Mouse (Mus musculus) E14TG2a.4 (cell line): ENCODE measurements around the gene Fgd6.

ENCODE experiments used
- H3K27me3 ChIP-seq: 2 replicates; pipeline ENCODE4 v1.6.1; 2014; ENCODE audit warnings: low read length, control low read depth; ENCODE audit not compliant: insufficient read depth
- H3K36me3 ChIP-seq: 2 replicates; pipeline ENCODE4 v1.6.1; 2014; ENCODE audit warnings: low read length, control low read depth; ENCODE audit not compliant: insufficient read depth
- H3K4me1 ChIP-seq: replicated peaks from 2 replicates; pipeline ENCODE4 v1.6.1; 2014; ENCODE audit warnings: low read depth, low read length, control low read depth
- H3K4me3 ChIP-seq: replicated peaks from 2 replicates; pipeline ENCODE4 v1.5.1; 2014; ENCODE audit warnings: mild to moderate bottlenecking, low read length
- H3K9me3 ChIP-seq: 2 replicates; pipeline ENCODE4 v1.6.1; 2014; ENCODE audit warnings: low read length, control low read depth
- CTCF ChIP-seq: conservative IDR thresholded peaks from 2 replicates; pipeline ENCODE4 v1.5.1; 2014; ENCODE audit warnings: low read length
- NANOG ChIP-seq: IDR thresholded peaks from 2 replicates; pipeline ENCODE4 v1.6.1; 2014; ENCODE audit warnings: borderline replicate concordance, low read length, mixed read lengths
- POU5F1 ChIP-seq: IDR thresholded peaks from 2 replicates; pipeline ENCODE4 v1.6.1; 2014; ENCODE audit warnings: low read length, borderline replicate concordance

Gene Fgd6

GRCm38 (mm10) chr10:94110834-94111754 lies 75.3 kb downstream of the Fgd6 start:
- TF ChIP-seq CTCF (no peak), NANOG (no peak), POU5F1 (no peak)
- no peaks in the 10 kb centered on the region for H3K9me3 ChIP-seq
- no peaks in the 10 kb centered on the region for H3K4me1 ChIP-seq
- no peaks in the 10 kb centered on the region for H3K36me3 ChIP-seq
- H3K4me3 ChIP-seq, result no peak overlapping the region
- H3K27me3 ChIP-seq, result no peaks in the 10 kb centered on the region

- TF ChIP-seq POU5F1 (no peak), NANOG (no peak)
- H3K4me3 ChIP-seq, result no peak overlapping the region
- no peaks in the 10 kb centered on the region for H3K36me3 ChIP-seq
- no peaks in the 10 kb centered on the region for H3K4me1 ChIP-seq
- H3K27me3 ChIP-seq, result no peaks in the 10 kb centered on the region
- H3K9me3 ChIP-seq, result no peaks in the 10 kb centered on the region
These were observed 76.4 kb downstream of the Fgd6 start for GRCm38 (mm10) chr10:94112207-94112606.

GRCm38 (mm10) chr10:94115893-94116599 lies 80.2 kb downstream of the Fgd6 start:
- Histone ChIP-seq H3K4me1 (no peaks in the 10 kb centered on the region), H3K9me3 (no peaks in the 10 kb centered on the region), H3K36me3 (no peaks in the 10 kb centered on the region), H3K4me3 (no peak overlapping the region), H3K27me3 (no peaks in the 10 kb centered on the region)
- no peak; the same call in 1 of the 2 replicates for TF ChIP-seq CTCF
- no peak for TF ChIP-seq NANOG
- no peak for TF ChIP-seq POU5F1

GRCm38 (mm10) chr10:94116781-94117340 lies 81.1 kb downstream of the Fgd6 start:
- Histone ChIP-seq H3K36me3 (no peaks in the 10 kb centered on the region), H3K4me1 (no peaks in the 10 kb centered on the region), H3K9me3 (no peaks in the 10 kb centered on the region), H3K4me3 (no peak overlapping the region), H3K27me3 (no peaks in the 10 kb centered on the region)
- TF ChIP-seq CTCF (no peak), NANOG (no peak), POU5F1 (no peak)

- no peak for TF ChIP-seq NANOG
- no peak for TF ChIP-seq CTCF
- TF ChIP-seq POU5F1, result no peak
- no peaks in the 10 kb centered on the region for H3K4me1 ChIP-seq
- H3K27me3 ChIP-seq, result no peaks in the 10 kb centered on the region
- H3K4me3 ChIP-seq, result no peak overlapping the region
- H3K36me3 ChIP-seq, result no peaks in the 10 kb centered on the region
- H3K9me3 ChIP-seq, result no peaks in the 10 kb centered on the region
These were observed 82.1 kb downstream of the Fgd6 start for GRCm38 (mm10) chr10:94117916-94118315.

GRCm38 (mm10) chr10:94118993-94119392 lies 83.2 kb downstream of the Fgd6 start:
- Histone ChIP-seq H3K36me3 (no peaks in the 10 kb centered on the region), H3K4me3 (no peak overlapping the region), H3K27me3 (no peaks in the 10 kb centered on the region), H3K9me3 (no peaks in the 10 kb centered on the region), H3K4me1 (no peaks in the 10 kb centered on the region)
- TF ChIP-seq POU5F1, result no peak
- TF ChIP-seq CTCF, result no peak
- no peak for TF ChIP-seq NANOG

GRCm38 (mm10) chr10:94120676-94121075 lies 84.9 kb downstream of the Fgd6 start:
- Histone ChIP-seq H3K27me3 (no peaks in the 10 kb centered on the region), H3K9me3 (no peaks in the 10 kb centered on the region), H3K4me3 (no peak overlapping the region), H3K4me1 (no peaks in the 10 kb centered on the region), H3K36me3 (no peaks in the 10 kb centered on the region)
- no peak for TF ChIP-seq POU5F1
- no peak for TF ChIP-seq NANOG
- TF ChIP-seq CTCF, result no peak

GRCm38 (mm10) chr10:94122595-94122994 lies 86.8 kb downstream of the Fgd6 start:
- Histone ChIP-seq H3K27me3 (no peaks in the 10 kb centered on the region), H3K36me3 (no peaks in the 10 kb centered on the region), H3K4me3 (no peak overlapping the region), H3K9me3 (no peaks in the 10 kb centered on the region), H3K4me1 (no peaks in the 10 kb centered on the region)
- no peak for TF ChIP-seq NANOG
- TF ChIP-seq POU5F1, result no peak
- TF ChIP-seq CTCF, result no peak

- Histone ChIP-seq H3K36me3 (no peaks in the 10 kb centered on the region), H3K4me1 (no peaks in the 10 kb centered on the region), H3K27me3 (no peaks in the 10 kb centered on the region), H3K4me3 (no peak overlapping the region), H3K9me3 (no peaks in the 10 kb centered on the region)
- TF ChIP-seq POU5F1 (no peak), NANOG (no peak), CTCF (no peak)
These were observed 87.8 kb downstream of the Fgd6 start for GRCm38 (mm10) chr10:94123581-94123980.
